Mouse (Mus musculus) olfactory bulb, adult 2 months (tissue): Measurements from ENCODE around the gene Astn1.

Source experiments
- CTCF ChIP-seq: fragments of 200-500 bp; IDR thresholded peaks from 2 replicates; pipeline ENCODE4 v1.5.1; 2012; ENCODE audit warnings: low read depth, mild to moderate bottlenecking, low read length, moderate library complexity; ENCODE audit not compliant: insufficient read depth
- POLR2A ChIP-seq: fragments of 200-500 bp; IDR thresholded peaks from 2 replicates; pipeline ENCODE4 v1.6.1; 2012; ENCODE audit warnings: mild to moderate bottlenecking, low read depth, low read length, moderate library complexity; ENCODE audit not compliant: insufficient read depth

GRCm38 (mm10) chr1:158554020-158554505 lies 192.0 kb downstream of the Astn1 start:
- no peak for TF ChIP-seq POLR2A
- TF ChIP-seq CTCF: no peak
